Mouse (Mus musculus) myocyte (in vitro differentiated cells): ENCODE data around the gene Fancd2.

Experiments used
- POLR2A ChIP-seq: IDR thresholded peaks from one replicate; pipeline ENCODE4 v1.6.1; 2011; ENCODE audit warnings: low read depth, mild to moderate bottlenecking, control low read depth, moderate library complexity; ENCODE audit not compliant: insufficient read length
- SRF ChIP-seq: IDR thresholded peaks from one replicate; pipeline ENCODE4 v1.6.1; 2011; ENCODE audit warnings: low read depth; ENCODE audit not compliant: control insufficient read depth, insufficient read length

- TF ChIP-seq SRF (no peak), POLR2A (no peak)
Observed at GRCm38 (mm10) chr6:113513944-113514343, 17.5 kb upstream of the Fancd2 start.
